Mouse (Mus musculus): ENCODE data around the gene Ttc39b. TPM values are rescaled to one million over a fixed set of nuclear protein-coding genes. Genes with fewer than 3 reads are reported as not detected.
A peak's percentile ranks its signal among the peaks of the same experiment; 100 is the strongest.

The Ttc39b gene
- total RNA-seq, 2 experiments from 2014 or later: 3.7 to 5.8 TPM

- peak; percentile 24 for DNase-seq
These were observed 140.6 kb downstream of the Ttc39b start for GRCm38 (mm10) chr4:83183288-83183930.

- DNase-seq: no peak
These were observed 141.6 kb downstream of the Ttc39b start for GRCm38 (mm10) chr4:83182178-83183068.

- DNase-seq: no peak
These were observed 146.6 kb downstream of the Ttc39b start for GRCm38 (mm10) chr4:83177471-83177870.

DNA sequence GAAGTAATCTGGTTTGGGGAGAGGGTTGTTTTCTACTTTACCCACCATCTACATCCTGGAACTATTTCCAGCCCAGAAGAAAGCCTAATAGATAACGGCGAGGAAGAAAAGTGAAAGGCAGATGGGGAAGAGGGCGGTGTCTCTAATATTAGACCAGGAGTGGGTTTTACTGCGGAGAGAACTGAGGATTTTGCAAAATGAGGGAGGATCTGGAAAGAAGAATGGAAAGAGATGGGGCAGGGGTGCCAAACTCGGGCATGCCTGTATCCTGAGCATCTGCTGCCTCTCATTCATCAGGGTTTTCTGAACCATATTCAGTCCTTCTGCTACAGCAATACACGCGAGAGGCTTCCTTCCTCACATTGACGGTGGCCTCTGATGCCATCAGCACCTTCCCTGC, 149.1 kb downstream of the Ttc39b start:
- DNase-seq: no peak

DNA sequence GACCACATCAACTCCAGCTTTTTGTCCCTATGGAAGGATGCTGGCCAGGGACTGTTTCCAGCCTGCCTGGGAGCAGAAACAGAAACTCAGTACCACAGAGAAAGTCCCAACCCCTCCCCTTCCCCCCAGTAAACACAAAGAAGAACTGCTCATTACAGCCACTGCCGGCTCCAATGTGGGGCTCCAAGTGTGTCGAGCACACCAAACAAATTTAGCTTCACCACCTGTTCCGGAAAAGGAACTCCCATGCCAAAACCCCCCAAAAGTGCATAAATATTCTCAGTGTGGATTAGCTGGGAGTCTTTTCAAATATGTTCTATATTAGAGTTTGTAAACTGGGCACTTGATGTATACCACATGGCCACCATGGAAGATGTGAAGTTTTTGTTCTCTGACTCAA, 151.8 kb downstream of the Ttc39b start:
- no peak for DNase-seq

DNA sequence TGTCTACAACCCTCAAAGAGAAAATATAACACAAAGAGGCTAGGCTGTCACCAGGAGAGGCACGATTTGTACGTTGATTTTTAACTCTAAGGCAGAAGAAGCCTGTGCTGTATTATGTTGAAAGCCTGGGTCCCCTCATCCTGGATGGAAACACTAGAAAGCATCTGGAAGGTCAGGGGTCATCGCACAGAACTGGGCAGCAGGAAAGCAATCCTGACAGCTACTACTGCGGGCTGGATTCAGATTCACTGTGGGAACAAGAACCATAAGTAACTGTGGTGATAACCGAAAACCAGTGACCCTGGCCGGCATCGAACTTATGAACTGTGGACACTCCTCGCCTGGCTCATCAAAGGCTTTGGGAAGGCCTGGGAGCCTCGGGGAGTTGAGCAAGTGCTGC, 153.3 kb downstream of the Ttc39b start:
- no peak for DNase-seq

Other genes with a start within 250 kb of the Ttc39b start
- gene Snapc3, start 93.5 kb upstream of the Ttc39b start, total RNA-seq (2021): 10 to 100 TPM in 1 of 2 experiments, 1 to 10 TPM in 1; 8.4 to 11.3 TPM
- gene Psip1, start 162.2 kb upstream of the Ttc39b start, total RNA-seq (2021): 10 to 100 TPM; 15.6 to 16.2 TPM
- under 1 TPM; 0.56 to 0.99 TPM for gene Ccdc171, start 201.3 kb upstream of the Ttc39b start, total RNA-seq (2021)